Mouse (Mus musculus) brain, adult 2 months (tissue): ENCODE measurements around the gene Qpctl.
"Not testable (repeated sequence)": the region's sequence is repeated elsewhere in the genome, so short reads cannot be mapped to it uniquely, and the experiment has no call there.

Experiments
- DNase-seq: peaks from one replicate; pipeline ENCODE4 v3.0.0; 2011; ENCODE audit warnings: low read depth, low spot score

Qpctl gene

DNA sequence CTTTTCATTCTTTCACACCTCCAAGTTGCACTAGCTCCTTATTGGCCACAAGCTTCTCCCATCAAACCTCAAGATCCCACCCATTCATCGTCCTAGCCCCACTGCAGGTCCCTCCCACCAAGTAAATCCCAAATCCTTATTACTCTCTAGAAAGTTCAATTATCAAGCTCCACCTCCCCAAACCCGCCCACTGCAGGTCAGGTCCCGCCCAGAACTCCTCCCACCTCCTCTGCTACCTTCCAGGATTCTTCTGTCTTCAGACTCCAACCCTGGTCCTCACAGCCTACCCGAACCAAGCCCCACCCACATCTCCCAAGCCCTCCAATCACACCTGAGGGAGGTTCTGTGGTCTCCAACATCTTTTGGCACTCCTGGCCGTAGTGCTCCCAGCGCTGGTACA lies 15.1 kb upstream of the Qpctl start:
- DNase-seq, result no peak

DNA sequence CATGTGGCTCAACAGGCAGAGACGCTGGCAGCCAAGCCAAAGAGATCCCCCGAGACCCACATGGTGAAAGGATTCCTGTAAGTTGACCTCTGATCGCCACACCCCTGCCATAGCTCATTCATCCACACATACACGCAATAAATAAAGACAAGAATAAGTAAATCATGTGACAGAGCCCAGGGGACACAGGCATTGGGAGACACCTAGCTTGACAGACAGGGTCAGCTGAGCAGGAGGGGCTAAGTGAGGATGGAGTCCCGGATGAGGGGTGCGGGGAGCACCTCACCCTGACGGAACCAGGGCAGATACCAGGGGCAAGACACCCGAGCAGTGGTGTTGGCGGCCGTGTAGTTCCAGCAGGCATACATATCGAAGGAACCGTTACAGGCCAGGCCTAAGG lies 14.7 kb upstream of the Qpctl start:
- no peak for DNase-seq

DNA sequence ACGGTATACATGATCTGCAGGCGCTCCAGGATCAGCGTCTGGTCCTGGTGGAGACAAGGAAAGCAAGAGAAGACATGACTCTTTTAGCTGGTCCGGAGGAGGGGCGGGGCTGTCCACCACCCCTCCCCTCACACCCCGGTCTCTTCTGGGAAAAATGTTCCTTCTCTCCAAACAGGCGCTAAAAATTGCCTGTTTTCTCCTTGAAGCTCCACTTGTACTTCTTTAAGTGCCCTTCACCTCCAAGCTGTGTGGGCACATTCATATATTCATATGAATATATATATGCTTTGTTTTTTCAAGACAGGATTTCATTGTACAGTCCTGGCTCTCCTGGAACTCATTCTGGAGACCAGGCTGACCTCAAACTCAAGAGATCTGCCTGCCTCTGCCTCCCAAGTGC lies 13.8 kb upstream of the Qpctl start:
- no peak for DNase-seq

DNA sequence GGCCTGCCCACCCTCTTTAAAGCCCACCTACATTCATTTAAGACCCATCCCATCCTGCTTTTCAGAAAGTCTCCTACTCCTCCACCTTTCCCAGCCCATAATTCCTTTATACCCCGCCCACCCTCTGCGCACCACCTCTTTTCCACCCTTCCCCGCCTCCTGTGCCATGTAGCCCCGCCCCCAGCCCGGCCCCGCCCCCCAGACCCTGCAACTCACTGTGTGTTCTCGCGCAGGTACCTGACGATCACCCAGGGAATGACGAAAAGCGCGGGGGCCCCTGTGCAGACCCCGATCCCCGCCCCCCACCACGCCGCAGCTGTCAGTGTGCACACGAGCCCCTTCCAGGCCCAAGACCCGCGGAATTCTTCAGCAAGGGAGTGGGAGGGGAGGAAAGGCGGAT lies 11.0 kb upstream of the Qpctl start:
- no peak for DNase-seq

DNA sequence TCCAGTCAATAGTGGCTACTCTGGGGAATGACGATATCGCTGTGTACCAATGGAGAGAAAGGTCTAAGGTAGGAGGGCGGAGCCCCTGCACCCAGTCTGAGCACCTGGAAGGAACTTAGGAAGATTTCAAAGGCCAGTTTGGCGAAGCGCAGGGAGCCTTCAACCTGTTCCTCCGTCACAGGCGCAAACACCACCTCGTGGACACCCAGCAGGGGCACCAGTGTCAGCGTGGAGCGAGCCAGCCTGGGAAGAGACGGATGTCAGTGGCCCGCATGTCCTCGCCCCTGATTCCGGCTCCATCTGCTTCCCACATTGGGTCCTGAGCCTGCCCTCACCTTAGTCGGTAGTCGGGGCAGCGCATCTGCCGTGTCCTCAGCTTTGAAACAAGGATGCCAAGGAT lies 10.3 kb upstream of the Qpctl start:
- no peak for DNase-seq

DNA sequence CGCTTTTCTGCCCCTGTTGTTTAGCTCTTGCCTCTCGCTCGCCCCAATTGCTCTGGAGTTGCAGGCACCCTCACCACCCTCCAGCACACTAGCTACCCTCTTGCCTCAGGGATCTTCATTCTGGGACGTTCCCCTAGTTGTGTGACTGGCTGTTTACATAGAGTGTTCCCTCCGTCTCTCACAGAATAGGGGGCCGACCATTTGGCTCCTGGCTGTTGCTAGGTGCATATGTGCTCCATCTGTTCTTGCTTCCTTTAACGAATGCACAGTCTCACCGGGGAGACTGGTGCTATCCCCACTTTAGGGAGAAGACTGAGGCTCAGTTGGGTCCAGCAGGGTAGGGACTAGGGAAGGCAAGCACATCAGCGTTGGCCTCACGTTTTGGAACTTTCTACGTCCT lies 9.5 kb upstream of the Qpctl start:
- DNase-seq, result no peak

DNA sequence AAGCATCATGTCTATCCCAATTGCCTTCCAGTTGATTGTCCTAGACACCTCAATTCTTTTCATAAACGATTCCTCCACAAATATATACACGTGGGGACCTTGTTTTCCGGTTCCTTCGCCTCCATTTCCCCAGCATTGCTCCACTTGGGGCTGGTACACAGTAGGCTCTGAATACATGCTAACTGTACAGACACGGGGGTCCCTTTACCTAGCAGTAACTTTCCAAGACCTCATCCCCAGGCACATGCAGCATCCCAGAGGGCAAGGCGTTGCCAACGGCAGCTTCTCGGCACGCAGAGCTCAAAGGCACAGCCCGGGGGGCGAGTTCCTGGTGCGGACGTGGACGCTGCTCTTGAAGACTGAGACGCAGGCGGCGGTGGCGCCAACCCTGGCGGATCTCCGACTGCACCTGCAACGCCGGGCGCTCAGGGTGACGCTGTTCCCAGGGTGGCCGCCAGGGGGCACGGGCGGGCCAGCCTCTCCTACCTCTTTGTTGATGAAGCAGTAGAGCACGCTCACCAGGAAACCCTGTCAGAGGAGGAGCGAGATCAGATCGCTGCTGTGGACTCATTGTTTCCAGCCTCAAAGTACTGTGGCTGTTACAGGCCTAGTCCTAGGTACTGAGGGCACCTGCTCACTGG lies 8.2 kb upstream of the Qpctl start:
- DNase-seq, result peak; percentile 92

DNA sequence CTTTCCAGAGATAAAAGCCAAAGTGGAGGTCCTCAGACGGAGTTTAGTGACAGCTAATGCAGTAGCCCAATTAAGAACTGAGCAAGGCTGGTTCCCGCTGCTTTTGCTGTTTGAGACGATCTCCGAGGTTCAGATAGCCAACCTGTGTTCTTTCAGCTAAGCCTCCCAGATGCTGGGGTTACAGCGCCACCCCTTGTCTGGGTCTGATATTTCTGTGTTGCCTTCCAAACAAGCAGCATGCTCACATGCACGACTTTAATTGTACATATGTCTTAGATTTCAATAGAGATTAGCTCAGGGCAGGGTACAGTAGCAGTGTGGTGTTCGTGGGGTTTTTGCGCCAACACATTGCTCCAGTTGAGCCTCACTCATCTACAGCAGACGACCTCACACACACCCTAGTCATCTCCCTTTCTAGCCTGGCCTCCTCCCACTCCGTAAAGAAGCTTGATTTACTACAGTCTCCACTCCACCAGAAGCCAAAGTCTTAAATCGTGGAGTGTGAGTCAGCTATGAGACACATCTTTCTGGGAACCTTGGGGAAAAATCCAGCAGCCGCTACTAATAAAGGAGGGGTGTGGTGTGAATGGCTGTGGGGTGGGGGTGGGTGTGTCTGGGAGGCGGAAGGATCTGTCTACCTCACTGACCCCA lies 6.9 kb upstream of the Qpctl start:
- DNase-seq, result peak; percentile 80

DNA sequence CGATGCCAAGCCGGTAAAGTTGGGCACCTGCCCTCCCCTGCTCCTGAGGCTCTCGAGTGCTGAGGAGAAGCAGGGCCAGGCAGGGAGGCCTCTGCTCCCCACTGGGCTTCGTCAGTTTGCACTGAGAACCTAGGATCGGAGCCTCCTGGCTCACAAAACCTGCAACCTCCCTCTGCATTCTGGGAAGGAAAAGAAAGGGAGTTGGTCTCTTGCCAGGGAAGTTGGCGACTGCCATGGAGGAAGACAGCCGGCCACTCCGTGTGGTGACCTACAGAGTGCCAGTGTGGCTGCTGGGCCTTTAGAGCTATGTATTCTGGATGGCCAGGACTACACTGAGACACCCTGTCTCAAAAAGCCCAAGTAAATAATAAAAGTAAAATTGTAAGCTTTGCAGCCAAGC lies 5.7 kb upstream of the Qpctl start:
- DNase-seq, result no peak

DNA sequence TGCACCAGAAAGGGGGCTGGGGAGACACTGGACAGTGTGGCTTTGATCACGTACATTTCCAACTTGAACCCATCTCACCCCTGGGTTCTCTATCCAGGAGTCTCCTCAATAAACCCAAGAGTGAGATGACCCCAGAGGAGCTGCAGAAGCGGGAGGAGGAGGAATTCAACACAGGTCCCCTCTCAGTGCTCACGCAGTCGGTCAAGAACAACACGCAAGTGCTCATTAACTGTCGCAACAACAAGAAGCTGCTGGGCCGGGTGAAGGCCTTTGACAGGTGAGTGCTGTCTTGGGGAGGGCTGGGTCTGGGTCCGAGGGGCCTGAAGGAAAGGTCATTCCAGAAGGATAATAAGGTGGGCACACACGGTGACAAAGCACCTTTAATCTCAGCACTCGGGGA lies 2.0 kb upstream of the Qpctl start:
- not testable (repeated sequence) for DNase-seq

DNA sequence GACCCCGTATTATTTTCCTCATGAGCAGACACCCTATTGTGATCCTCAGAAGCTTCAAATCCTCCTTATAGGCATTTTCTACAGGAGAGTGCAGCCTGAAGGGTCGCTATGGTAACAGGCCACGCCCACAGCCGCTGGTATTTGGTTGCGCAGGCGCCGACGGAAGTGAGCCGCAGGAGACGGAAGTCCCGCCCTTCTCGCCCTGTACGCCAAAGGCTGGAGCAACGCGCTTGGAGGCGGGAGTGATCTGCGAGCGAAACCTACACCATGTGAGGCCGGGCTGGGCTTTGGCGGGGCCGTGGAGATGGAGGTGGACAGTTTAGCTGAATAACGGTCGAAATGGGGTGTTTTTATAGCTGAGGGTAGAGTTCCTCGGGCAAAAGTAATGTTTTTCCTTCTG lies 535 bp upstream of the Qpctl start, which contains the start of gene Snrpd2:
Gene Snrpd2 (plus strand): TSS at position 97 of the 400 bp plus-strand sequence.
- peak; percentile 98 for DNase-seq

DNA sequence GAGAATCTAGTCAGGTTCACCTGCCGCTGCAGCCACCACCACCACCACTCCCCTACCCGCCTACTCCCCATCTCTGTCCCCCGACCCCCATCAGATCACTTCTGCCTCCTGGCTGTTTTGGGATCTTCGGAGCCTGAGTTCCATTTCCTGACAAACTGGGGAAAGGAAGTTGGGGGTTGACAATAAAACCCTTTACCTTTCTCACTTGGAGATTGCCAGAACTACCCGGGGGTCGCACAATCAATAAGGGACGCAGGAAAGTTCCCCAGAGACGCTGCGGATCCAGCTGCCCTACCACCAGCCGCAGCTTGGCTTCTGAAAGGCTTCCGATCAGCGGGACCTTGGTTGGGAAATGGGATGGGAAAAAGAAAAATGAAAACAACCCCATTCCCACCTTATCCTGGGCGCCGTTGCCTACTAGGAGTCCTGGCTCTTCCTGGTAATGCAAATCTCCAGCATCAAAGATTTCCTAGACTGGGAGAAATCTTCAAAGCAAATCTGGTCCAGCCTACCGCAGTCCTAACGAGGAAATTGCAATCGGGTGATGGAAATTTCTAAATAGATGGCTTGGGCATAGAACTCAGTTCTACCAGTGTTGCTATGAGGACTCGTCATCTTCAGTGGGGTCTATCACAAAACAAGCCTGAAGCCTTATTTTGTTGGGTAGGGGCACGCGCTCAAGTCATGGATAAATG lies 764 bp downstream of the Qpctl start:
- no peak for DNase-seq

DNA sequence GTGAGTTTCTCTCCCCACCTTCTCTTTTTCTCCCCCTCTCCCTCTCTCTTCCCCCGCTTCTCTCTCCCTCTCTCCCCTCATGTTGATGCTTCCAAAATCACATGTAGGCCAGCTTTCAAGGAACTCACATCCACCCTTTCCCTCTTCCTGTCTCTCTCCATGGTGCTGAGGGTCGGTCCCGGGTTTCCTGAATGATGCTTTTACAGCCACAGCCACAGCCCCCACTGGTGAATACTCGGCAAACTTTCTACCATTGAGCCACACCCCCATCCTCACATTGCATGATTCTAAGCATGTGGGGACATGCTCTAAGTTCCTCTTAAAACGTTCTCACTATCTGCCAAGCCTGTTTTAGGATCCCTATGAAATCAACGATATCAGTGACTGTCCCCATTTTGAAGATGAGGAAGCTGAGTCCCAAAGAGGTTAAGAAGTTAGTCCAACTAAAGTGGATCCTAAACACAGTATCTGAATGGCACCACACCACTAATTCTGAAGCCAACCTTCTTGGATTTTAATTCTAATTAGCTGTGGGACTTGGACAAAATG lies 1.5 kb downstream of the Qpctl start:
- no peak for DNase-seq

DNA sequence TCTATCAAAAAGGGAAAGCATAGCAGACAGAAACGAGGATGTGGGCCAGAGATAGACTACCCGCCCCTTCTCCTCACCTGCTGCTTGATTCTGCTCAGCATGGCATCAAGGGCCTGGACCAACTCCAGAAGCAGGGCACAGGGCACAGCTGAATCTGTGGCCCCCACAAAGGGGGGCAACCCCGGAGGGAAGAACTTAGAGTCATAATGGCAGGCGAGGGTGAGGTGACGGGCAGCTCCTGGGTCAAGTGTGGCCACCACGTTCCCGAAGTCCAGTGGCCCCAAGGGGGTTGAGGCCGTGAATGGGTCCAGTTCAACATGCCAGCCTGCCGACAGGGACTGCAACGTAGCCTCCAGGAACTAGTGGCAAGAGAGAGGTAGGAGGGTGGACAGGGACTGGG lies 2.3 kb downstream of the Qpctl start:
- DNase-seq, result no peak

DNA sequence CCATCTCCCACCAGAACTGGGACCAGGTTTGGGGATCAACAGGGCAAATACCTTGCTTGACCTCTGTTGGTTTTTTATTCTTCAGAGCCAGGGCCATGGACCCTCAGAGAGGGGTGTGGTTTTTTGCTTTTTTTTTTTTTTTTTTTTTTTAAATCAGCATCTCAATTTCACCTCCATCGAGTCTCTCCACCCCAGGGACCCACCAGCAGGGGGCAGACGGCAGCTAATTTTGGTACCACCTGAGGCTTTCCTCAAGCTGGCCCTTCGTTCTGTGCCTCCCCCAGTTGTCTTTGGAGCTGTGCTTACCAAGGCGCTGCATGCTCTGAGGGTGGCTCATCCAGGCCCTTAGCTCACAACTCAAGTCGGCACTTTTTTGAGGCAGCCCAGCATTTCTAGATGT lies 11.7 kb downstream of the Qpctl start:
- DNase-seq, result peak; percentile 71

DNA sequence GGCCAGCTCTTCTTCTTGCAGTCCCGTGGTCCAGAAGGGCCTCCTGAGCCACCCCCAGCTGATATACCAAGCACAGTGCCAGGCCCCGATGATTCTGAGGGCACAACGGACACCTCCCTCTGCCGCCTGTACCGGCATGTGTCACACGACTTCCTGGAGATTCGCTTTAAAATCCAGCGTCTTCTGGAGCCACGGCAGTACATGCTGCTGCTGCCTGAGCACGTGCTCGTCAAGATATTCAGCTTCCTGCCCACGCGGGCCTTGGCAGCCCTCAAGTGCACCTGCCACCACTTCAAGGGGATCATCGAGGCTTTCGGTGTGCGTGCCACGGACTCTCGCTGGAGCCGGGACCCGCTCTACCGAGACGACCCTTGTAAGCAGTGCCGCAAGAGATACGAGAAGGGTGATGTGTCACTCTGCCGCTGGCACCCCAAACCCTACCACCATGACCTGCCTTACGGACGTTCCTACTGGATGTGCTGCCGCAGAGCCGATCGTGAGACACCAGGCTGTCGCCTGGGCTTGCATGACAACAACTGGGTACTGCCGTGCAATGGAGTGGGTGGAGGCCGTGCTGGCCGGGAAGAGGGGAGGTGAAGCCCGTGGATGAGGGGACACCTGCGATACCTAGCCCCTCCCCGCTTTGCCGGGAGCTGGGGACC lies 12.3 kb downstream of the Qpctl start:
- peak; percentile 79 for DNase-seq

DNA sequence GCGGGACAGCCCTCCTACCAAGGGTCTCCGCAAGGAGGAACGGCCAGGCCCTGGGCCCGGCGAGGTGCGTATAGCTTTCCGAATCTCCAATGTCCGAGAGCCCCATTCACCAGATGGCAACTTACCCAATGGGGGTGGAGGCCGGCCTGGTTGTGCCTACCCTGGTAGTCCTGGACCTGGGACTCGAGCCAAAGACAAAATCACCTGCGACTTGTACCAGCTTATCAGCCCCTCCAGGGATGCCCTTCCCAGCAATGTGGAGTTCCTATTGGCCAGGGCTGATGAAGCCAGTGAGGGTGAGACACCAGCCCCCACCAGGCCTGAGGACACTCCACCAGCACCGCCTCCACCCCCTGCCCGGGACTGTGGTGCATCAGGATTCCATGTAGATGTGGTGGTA lies 12.9 kb downstream of the Qpctl start:
- DNase-seq, result no peak

DNA sequence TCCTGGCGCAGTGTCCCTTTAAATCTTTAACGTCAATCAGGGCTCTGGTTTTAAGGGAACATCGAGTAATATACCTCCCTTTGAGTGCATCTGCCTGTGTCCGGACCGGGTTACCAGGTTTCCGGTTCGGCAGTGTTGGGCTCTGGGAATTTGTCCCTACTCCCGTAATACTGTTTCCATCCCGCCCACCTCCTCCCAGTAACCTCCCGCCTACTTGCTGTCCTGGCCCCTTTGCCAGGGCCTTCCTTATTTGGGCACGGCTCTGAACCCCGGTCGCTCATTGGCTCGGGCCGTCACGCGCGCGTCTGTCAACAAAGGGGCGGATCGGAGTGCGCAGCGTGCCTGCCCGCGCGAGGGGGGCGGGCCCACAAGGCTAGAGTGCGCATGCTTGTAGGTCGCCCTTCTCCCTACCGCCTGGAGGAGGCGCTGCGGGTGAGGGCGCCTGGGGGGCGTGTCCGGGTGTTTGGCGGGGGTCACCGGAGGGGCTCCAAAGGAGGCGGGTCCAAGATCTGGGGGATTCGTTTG lies 17.7 kb downstream of the Qpctl start:
- peak; percentile 99 for DNase-seq

DNA sequence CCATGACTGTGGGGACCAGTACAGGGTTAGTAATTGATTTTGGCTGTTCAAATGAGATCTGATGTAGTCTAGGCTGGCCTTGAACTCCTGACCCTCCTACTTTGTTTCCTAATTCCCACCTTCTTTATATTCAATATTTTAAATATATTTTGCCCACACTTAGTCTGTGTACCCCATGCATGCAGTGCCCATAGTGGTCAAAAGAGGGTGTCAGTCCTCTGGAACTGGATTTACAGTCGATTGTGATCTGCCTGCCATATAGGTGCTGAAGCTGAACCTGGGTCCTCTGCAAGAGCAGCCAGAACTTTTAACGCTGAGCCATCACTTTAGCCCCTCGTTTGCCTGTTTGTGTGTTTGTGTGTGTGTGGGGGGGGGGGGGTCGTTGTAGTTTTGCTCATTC lies 18.4 kb downstream of the Qpctl start:
- peak; percentile 16 for DNase-seq

DNA sequence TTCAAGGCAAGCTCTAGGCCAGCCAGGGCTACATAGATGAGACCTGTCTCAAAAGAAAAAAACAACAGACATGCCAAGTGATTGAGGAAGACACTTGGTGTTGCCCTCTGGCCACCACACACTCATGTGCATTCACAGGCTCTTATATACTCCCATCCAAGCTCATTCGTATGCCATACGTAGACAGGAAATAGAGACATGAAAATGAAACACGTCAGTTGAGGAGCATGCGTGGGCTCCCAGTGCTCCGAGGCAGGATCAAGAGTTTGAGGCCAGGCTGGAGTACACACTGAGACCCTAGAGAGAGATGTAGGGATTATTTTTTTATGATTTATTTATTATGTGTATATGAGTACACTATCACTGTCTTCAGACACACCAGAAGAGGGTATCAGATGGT lies 19.7 kb downstream of the Qpctl start:
- no peak for DNase-seq

DNA sequence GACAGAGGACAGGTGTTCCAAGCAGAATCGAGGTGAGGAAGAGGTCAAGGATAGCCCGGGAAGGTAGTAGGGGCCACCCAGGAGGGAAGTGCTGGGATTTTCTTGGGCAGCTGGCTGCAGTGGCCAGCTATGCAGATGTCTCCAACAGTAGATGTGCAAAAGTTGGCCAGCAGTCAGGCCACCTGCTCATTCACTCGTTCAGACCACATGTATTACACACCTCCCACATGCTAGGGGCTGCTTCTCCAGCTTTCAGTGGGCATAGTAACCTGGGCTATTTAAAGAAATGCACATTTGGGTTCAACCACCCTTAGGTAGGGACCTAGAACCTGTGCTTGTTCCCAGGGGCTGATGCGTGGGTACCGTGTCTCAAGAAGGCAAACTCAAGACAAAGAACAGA lies 21.3 kb downstream of the Qpctl start:
- DNase-seq, result peak; percentile 24

DNA sequence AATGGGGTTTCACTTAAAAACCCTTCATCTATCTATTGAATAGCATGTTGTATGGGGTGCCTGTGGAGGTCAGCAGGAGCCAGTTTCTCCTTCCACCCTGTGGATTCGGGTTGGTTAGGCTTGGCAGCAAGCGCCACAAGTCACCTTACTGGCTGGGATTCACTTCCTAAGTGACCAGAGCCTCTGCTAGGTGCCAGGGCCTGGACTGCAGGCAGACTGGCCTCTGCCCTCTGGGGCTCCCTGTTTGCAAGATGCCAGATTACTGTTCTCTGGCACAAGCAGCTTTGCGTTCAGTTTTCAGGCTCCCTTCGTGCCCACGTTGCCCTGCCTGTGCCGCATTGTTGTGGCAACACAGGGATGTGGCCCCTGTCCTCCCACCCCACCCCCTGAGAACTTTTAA lies 24.4 kb downstream of the Qpctl start:
- DNase-seq, result no peak
